Mouse (Mus musculus) forebrain, embryonic 13.5 days (tissue): ENCODE measurements at regions not wholly inside any gene's neighbourhood (a gene's known extent, or its start where the extent isn't known, plus 50 kb on each side); places are given as distances from the start of the nearest gene placed in this dataset.
A peak's percentile ranks its signal among the peaks of the same experiment; 100 is the strongest.

Source experiments
- ATAC-seq: fragments of 200-750 bp; cut with Nextera tagmentation; 2 replicates; pipeline ENCODE4 v1.8.0; 2017
- H3K27ac ChIP-seq: fragments of 300-500 bp; sonication (generic); 2 replicates; pipeline ENCODE4 v1.5.1; 2015; ENCODE audit warnings: inconsistent platforms, mild to moderate bottlenecking, moderate library complexity
- H3K27me3 ChIP-seq: fragments of 300-500 bp; sonication (generic); 2 replicates; pipeline ENCODE4 v1.6.1; 2015; ENCODE audit warnings: mild to moderate bottlenecking, inconsistent platforms
- H3K36me3 ChIP-seq: fragments of 300-500 bp; sonication (generic); 2 replicates; pipeline ENCODE4 v1.6.1; 2015; ENCODE audit warnings: mild to moderate bottlenecking, inconsistent platforms; ENCODE audit not compliant: poor library complexity, severe bottlenecking
- H3K4me1 ChIP-seq: fragments of 300-500 bp; sonication (generic); 2 replicates; pipeline ENCODE4 v1.6.1; 2015; ENCODE audit warnings: inconsistent platforms
- H3K4me2 ChIP-seq: fragments of 300-500 bp; sonication (generic); 2 replicates; pipeline ENCODE4 v1.6.1; 2015; ENCODE audit warnings: inconsistent platforms, mild to moderate bottlenecking, moderate library complexity
- H3K4me3 ChIP-seq: fragments of 300-500 bp; sonication (generic); 2 replicates; pipeline ENCODE4 v1.5.1; 2015; ENCODE audit warnings: mild to moderate bottlenecking, inconsistent platforms
- H3K9ac ChIP-seq: fragments of 300-500 bp; sonication (generic); 2 replicates; pipeline ENCODE4 v1.6.1; 2015; ENCODE audit warnings: mild to moderate bottlenecking, inconsistent platforms
- H3K9me3 ChIP-seq: fragments of 300-500 bp; sonication (generic); replicated peaks from 2 replicates; pipeline ENCODE4 v1.6.1; 2016; ENCODE audit warnings: inconsistent platforms
- WGBS: fragments of 180-500 bp; shearing (Covaris S2); methylation state at CpG from one replicate; pipeline ENCODE4 v1.1.7; 2015; 5-methylcytosine and 5-hydroxymethylcytosine counted together

- Histone ChIP-seq H3K4me3 (no peak overlapping the region), H3K9me3 (no peaks in the 10 kb centered on the region), H3K36me3 (no peaks in the 10 kb centered on the region), H3K4me1 (peaks cover 30% of the 10 kb centered on the region), H3K4me2 (no peak overlapping the region), H3K27ac (peak overlapping the region; percentile 89), H3K9ac (no peak overlapping the region), H3K27me3 (no peaks in the 10 kb centered on the region)
- no peak for ATAC-seq
- WGBS = 33% methylated on average over 14 of the region's 14 CpGs
Observed at GRCm38 (mm10) chr8:34398914-34399813, 287.6 kb upstream of the Gm10131 start.

DNA sequence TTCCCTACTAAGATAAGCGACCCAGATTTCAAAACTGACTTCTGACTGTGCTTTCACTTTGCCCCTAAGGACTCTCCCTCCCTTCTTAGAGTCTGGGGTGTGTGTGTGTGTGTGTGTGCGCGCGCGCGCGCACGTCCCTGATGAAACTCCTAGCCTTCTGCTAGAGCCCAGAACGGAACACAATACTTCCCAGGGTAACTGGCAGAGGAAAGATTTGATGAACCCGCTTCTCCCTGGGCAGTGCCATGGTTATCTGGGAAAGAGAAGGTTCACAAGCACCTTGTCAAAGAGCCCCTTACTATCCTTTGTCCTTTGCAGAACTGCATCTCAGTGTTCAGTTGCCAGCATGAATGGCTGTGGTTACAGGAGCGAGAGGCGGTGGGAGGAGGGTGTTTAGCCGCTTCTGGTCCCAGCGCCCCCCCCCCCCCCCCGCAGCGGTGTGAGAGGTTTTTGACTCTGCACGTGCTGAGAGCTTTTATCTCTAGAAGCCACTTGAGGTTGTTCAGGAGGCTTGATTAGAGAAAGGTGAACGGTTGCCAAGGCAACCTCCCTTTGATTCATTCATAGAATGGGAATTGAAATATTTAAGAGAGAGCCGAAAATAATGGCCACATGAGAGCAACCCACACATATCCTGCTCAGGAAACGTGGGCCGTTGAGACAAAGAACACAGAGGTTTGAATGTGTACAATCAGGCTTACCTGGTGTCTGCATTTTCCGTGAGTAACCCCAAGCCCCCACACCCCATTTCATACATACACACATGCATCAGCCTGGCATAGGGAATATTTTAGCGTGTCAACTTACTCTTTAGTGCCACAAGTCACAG lies 286.3 kb upstream of the Gm10131 start:
- WGBS = 16% methylated on average over 22 of the region's 23 CpGs
- H3K27ac ChIP-seq = peak overlapping the region; percentile 89
- H3K4me3 ChIP-seq = no peak overlapping the region
- H3K36me3 ChIP-seq = no peaks in the 10 kb centered on the region
- H3K4me1 ChIP-seq = peaks cover 33% of the 10 kb centered on the region
- H3K27me3 ChIP-seq = no peaks in the 10 kb centered on the region
- H3K9ac ChIP-seq = peak overlapping the region; percentile 45
- ATAC-seq = peak; percentile 74
- H3K4me2 ChIP-seq = peak overlapping the region; percentile 49
- no peaks in the 10 kb centered on the region for H3K9me3 ChIP-seq

- Histone ChIP-seq H3K4me2 (peak overlapping the region; percentile 49), H3K9me3 (no peaks in the 10 kb centered on the region), H3K9ac (peak overlapping the region; percentile 45; the same call in 1 of the 2 replicates), H3K36me3 (no peaks in the 10 kb centered on the region), H3K27me3 (no peaks in the 10 kb centered on the region), H3K4me1 (peaks cover 39% of the 10 kb centered on the region), H3K4me3 (no peak overlapping the region), H3K27ac (peak overlapping the region; percentile 89)
- no peak for ATAC-seq
- WGBS = 47% methylated on average over 4 of the region's 4 CpGs
Observed at GRCm38 (mm10) chr8:34397225-34397582, 285.7 kb upstream of the Gm10131 start.

- H3K27ac ChIP-seq = peak overlapping the region; percentile 81
- 79% methylated on average over 15 of the region's 15 CpGs for WGBS
- peak; percentile 73 for ATAC-seq
Observed at GRCm38 (mm10) chr8:34392981-34393828, 281.7 kb upstream of the Gm10131 start.

DNA sequence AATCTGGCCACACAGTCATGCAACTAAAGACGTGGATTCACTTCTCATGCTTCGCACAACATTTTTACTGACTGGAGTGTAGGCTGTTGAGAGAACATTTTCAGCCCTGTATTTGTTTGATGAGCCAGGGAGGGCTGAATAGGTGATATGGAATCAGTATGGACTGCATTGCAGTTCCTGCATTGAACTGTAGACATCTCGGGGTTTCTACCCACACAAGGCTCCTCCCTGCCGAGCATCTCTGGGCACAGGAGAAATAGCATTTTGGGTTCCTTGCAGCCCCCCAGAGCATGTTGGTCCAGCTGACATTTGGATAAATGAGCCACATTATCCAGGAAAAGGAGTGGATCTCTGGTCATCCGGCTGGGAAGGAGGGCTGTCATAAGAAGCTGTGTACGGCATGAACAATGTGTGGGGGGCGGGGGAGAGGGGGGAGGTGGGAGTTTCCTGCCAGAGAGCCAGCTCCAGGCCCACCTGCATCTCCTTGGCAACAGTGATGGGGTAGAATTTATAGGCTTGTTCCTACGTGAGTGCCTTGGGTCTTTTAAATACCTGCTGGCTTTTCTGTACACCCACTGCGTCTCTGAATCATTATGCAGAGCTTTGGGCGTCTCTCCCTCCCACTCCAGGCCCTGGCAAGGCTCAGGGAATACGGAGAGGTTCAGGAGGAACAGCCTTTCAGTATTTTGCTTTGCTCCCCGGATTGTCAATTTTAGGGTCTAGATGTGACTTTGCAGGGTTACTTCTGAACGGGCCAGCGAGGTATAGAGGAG lies 280.9 kb upstream of the Gm10131 start:
- Histone ChIP-seq H3K27me3 (no peaks in the 10 kb centered on the region), H3K9ac (0 out of 2 replicates have a peak overlapping the region, but pooled peaks have one; percentile 14), H3K4me1 (peaks cover 30% of the 10 kb centered on the region), H3K36me3 (no peaks in the 10 kb centered on the region), H3K9me3 (no peaks in the 10 kb centered on the region), H3K27ac (peak overlapping the region; percentile 81), H3K4me2 (peak overlapping the region; percentile 18), H3K4me3 (no peak overlapping the region)
- WGBS = 46% methylated on average over 13 of the region's 14 CpGs
- peak; percentile 84 for ATAC-seq

More at GRCm38 (mm10) chr8:34392981-34393828, 281.7 kb upstream of the Gm10131 start:
- H3K27me3 ChIP-seq = no peaks in the 10 kb centered on the region
- H3K4me2 ChIP-seq = no peak overlapping the region; the same call in 1 of the 2 replicates
- no peaks in the 10 kb centered on the region for H3K36me3 ChIP-seq
- H3K9ac ChIP-seq = no peak overlapping the region
- H3K4me1 ChIP-seq = peaks cover 35% of the 10 kb centered on the region
- H3K9me3 ChIP-seq = no peaks in the 10 kb centered on the region
- no peak overlapping the region for H3K4me3 ChIP-seq

DNA sequence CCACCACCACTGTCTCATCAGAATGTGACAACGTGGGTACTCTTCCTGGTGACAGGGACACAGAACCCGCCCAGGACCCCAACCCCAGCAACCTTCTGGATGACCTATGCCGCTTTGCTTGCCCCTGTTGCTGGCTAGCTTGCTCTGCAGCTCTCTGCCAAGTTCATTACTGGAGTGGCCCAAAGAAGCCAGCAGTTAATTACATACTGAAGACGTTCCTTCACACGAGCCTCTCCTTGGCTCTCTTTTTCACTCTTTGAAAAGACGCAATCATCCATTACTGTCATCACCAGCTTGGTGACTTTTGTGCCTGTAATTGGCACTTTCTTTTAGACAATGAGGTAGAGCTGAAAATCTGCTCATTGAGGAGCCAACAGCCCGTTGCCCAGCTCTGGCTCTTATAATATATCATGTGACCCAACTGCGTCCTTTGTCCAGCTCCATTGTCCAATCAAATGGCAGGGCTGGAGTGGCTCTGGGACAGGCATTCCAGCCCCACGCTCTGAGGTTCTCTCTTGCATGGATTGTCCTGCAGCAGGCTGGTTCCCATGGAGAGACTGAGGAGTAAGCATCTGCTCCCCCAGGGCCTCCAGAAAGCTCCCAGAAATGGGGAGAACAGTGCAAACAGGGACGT lies 274.4 kb upstream of the Gm10131 start:
- no peaks in the 10 kb centered on the region for H3K36me3 ChIP-seq
- H3K9ac ChIP-seq = no peak overlapping the region
- peak; percentile 62 for ATAC-seq
- H3K9me3 ChIP-seq = no peaks in the 10 kb centered on the region
- H3K27me3 ChIP-seq = no peaks in the 10 kb centered on the region
- peaks cover 14% of the 10 kb centered on the region for H3K4me1 ChIP-seq
- no peak overlapping the region for H3K4me2 ChIP-seq
- no peak overlapping the region for H3K4me3 ChIP-seq
- WGBS = 40% methylated on average over 10 of the region's 10 CpGs
- H3K27ac ChIP-seq = no peak overlapping the region

- Histone ChIP-seq H3K27ac (no peak overlapping the region), H3K36me3 (no peaks in the 10 kb centered on the region), H3K9me3 (no peaks in the 10 kb centered on the region), H3K9ac (no peak overlapping the region), H3K27me3 (no peaks in the 10 kb centered on the region), H3K4me3 (no peak overlapping the region), H3K4me1 (peaks cover 7% of the 10 kb centered on the region; the same call in 1 of the 2 replicates), H3K4me2 (no peak overlapping the region)
- WGBS = 40% methylated on average over 19 of the region's 19 CpGs
- peak; percentile 36; the same call in 1 of the 2 replicates for ATAC-seq
Observed at GRCm38 (mm10) chr8:34380615-34381014, 269.1 kb upstream of the Gm10131 start.

GRCm38 (mm10) chr8:34377154-34377553 lies 265.6 kb upstream of the Gm10131 start:
- no peaks in the 10 kb centered on the region for H3K27me3 ChIP-seq
- H3K9me3 ChIP-seq = no peaks in the 10 kb centered on the region
- H3K36me3 ChIP-seq = no peaks in the 10 kb centered on the region
- H3K9ac ChIP-seq = no peak overlapping the region
- no peak overlapping the region for H3K27ac ChIP-seq
- WGBS = 47% methylated on average over 3 of the region's 3 CpGs
- no peak overlapping the region for H3K4me3 ChIP-seq
- peaks cover 19% of the 10 kb centered on the region for H3K4me1 ChIP-seq
- ATAC-seq = no peak
- no peak overlapping the region for H3K4me2 ChIP-seq

- Histone ChIP-seq H3K4me3 (no peak overlapping the region), H3K4me1 (peaks cover 27% of the 10 kb centered on the region), H3K27me3 (no peaks in the 10 kb centered on the region), H3K27ac (no peak overlapping the region), H3K9me3 (no peaks in the 10 kb centered on the region), H3K4me2 (no peak overlapping the region), H3K9ac (no peak overlapping the region), H3K36me3 (no peaks in the 10 kb centered on the region)
- WGBS = 90% methylated on average over 9 of the region's 9 CpGs
- no peak for ATAC-seq
Observed at GRCm38 (mm10) chr8:34374242-34374641, 262.7 kb upstream of the Gm10131 start.

DNA sequence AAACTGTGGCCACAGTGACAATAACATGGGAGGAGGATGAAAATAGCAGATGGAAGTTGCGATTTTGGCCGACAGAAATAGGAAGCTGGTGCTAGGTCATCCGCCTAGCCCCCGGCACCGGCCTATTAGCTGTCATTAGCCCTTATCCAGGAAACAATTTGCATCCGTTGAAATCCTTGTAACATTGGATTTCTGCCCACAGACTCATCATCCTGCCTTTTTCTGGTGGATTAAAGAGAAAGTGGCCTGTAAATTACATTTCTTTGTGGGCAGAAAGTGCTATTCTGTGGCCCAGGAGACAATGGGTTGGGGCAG lies 261.1 kb upstream of the Gm10131 start:
- 0 out of 2 replicates have a peak, but pooled peaks have one; percentile 31 for ATAC-seq
- no peak overlapping the region for H3K4me2 ChIP-seq
- no peak overlapping the region for H3K9ac ChIP-seq
- no peaks in the 10 kb centered on the region for H3K9me3 ChIP-seq
- H3K27me3 ChIP-seq = no peaks in the 10 kb centered on the region
- H3K36me3 ChIP-seq = no peaks in the 10 kb centered on the region
- 30% methylated on average over 6 of the region's 6 CpGs for WGBS
- peaks cover 27% of the 10 kb centered on the region for H3K4me1 ChIP-seq
- no peak overlapping the region for H3K4me3 ChIP-seq
- H3K27ac ChIP-seq = peak overlapping the region; percentile 78; the same call in 1 of the 2 replicates
